Mouse (Mus musculus) cerebellum, adult 2 months (tissue): ENCODE data around the gene Jun.

Source experiments
- CTCF ChIP-seq: fragments of 200-500 bp; IDR thresholded peaks from 2 replicates; pipeline ENCODE4 v1.5.1; 2011; ENCODE audit warnings: low read depth, mild to moderate bottlenecking, control low read depth, low read length, moderate library complexity, borderline replicate concordance; ENCODE audit not compliant: insufficient read depth
- POLR2A ChIP-seq: fragments of 200-500 bp; IDR thresholded peaks from 2 replicates; pipeline ENCODE4 v1.6.1; 2011; ENCODE audit warnings: low read length, control low read depth, borderline replicate concordance; ENCODE audit not compliant: insufficient read depth

- TF ChIP-seq CTCF, result no peak
- TF ChIP-seq POLR2A, result no peak
These were observed 37.0 kb upstream of the Jun start for GRCm38 (mm10) chr4:95089053-95089452.
